Mouse (Mus musculus): ENCODE measurements around the gene Spatc1l. TPM values are rescaled to one million over a fixed set of nuclear protein-coding genes. Genes with fewer than 3 reads are reported as not detected.

Spatc1l gene
- total RNA-seq, 2 experiments from 2014 or later, result not detected

DNA sequence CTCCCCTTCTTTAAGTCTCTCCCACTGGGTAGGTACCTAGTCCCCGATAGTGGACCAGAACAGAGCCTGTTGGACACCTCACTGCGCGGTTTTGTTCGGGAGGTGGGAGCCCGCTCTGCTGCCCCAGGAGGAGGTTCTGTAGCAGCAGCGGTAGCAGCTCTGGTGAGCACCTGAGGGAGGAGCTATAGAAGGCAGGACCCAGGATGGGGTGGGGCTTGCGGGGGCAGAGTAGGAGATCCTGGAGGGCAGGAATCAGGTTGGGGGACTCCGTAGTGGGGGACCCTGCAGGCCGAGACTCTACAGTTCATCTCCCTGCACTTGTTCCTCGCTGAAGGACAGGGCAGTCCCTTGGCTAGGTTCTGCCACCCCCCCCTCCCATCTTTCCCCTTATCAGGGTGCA, 22.1 kb downstream of the Spatc1l start:
- intact Hi-C loops (cut with DNase I), result no loop called here
- no peak for DNase-seq (ENCODE audit: low spot score in 2 of 2)

DNA sequence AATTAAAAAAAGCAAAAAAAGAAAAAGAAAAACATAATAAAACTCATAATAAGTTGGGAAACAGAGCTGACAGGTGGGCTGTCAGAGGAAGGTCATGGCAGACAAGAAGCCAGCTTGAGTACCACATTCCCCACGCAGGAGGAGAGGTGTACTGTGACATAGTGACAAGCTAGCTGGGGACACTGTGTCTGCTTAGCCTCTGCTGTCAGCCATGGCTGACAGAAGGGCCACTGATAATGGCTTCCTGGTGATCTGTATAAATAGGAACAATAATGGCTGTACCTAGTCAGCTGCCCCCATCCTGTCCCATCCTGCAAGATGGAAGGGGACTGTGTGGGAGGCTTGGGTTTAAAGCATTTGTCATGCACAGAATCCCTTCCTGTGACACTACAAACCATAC, 24.1 kb downstream of the Spatc1l start:
- DNase-seq (ENCODE audit: low spot score in 2 of 2), result no peak
- intact Hi-C loops (cut with DNase I), result no loop called here

DNA sequence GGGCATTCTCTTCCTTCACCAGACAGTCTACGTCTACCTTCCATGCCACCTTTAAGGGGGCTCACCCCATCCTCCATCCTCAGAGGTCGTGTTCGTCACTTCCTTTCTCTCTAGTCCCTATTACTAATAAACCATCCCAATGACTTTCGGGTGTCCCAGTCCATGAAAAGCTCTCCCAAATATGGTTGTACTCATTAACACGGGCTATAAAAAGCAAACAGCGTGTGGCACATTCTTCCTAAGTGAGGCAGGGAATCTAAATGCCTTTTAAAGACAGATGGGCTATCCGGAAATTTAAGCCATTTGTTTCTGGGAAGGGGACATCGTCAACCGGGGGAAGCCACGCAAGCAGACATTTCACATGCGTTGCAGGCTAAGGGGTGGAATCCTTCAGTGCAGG, 28.1 kb downstream of the Spatc1l start:
- intact Hi-C loops (cut with DNase I), result no loop called here
- DNase-seq (ENCODE audit: low spot score in 2 of 2), result no peak

DNA sequence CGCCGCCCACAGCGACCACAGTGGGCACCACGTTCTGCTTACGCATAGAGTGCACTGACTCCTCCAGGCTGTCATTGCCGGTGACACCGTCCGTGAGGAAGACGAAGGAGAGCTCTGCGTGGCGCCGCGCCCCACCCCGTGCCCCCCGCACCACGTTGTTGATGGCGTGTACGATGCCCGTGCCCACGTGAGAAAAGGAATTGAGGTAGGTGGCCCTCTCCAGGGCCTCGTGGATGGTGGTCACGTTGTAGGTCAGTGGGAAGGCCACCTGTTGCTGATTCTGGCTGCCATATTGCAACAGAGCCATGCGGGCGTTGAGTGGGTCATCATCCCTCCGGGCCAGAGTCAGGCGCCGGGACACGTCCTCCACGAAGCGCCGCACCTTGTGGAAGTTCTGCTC, 34.3 kb downstream of the Spatc1l start:
- intact Hi-C loops (cut with DNase I), result no loop called here
- no peak for DNase-seq (ENCODE audit: low spot score in 2 of 2)

DNA sequence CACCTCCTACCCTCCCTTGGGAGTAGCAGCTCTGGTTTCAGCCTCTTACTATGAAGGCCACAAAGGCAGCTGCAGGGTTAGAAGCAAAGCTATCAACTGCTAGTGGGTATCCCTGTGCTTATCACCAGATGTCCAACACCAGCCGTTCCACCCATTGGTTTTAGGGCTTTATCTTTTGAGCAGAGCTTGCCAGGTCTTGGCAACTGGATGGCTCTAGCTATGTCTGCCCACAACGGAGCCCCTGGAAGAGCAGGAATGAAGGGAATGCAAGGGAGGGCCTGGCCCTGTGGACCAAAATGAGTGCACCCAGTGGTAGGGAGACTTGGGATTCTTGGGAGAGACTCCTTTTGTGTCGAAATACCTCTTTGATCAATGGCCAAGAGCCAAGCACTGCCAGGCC, 40.6 kb downstream of the Spatc1l start:
- intact Hi-C loops (cut with DNase I), result no loop called here
- DNase-seq (ENCODE audit: low spot score in 2 of 2), result no peak

DNA sequence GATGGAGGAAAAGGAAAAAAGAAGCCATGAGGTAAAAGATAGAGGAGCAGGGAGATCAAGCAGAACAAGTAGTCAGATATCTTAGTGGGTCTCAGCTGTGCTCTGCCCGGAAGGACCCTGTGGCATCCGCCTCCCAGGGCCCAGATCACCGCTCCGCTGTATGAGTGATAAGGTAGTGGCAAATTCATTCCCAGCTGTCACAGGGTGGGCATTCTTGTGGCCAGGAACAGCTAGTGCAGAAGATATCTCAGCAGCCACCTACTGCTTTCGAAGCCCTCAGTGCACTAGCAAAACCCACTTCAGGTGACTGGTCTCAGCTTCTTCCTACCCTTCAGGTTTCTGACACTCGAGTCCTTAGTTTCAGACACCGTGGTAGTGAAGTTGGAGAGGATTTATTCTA, 50.4 kb downstream of the Spatc1l start:
- DNase-seq (ENCODE audit: low spot score in 2 of 2), result no peak
- intact Hi-C loops (cut with DNase I), result no loop called here

Other genes starting within 250 kb of the Spatc1l start
- gene Dip2a, start 217.0 kb upstream of the Spatc1l start, total RNA-seq (2021), result 10 to 100 TPM; 57.4 to 61.4 TPM
- not detected for gene AC141477.1, start 121.8 kb upstream of the Spatc1l start, total RNA-seq (2021)
- gene Pcnt, start 119.5 kb upstream of the Spatc1l start, total RNA-seq (2021), result 10 to 100 TPM; 24.5 to 27.6 TPM
- not detected for gene 2610028H24Rik, start 113.2 kb upstream of the Spatc1l start, total RNA-seq (2021)
- gene Mcm3ap, start 93.3 kb upstream of the Spatc1l start, total RNA-seq (2021), result 10 to 100 TPM; 47.6 to 58.1 TPM
- 1 to 10 TPM; 3.7 to 5.0 TPM for gene Ybey, start 93.2 kb upstream of the Spatc1l start, total RNA-seq (2021)
- 10 to 100 TPM; 45.2 to 48.6 TPM for gene Lss, start 30.7 kb upstream of the Spatc1l start, total RNA-seq (2021)
- not detected for gene Ftcd, start 13.4 kb downstream of the Spatc1l start, total RNA-seq (2021)
- 10 to 100 TPM in 1 of 2 experiments, 1 to 10 TPM in 1; 7.4 to 10.1 TPM for gene Col6a2, start 61.4 kb downstream of the Spatc1l start, total RNA-seq (2021)
- gene Col6a1, start 163.9 kb downstream of the Spatc1l start, total RNA-seq (2021), result 10 to 100 TPM; 31.3 to 57.3 TPM

Measured in left cerebral cortex, postnatal 36 days (tissue).